Mouse (Mus musculus) limb, embryonic 13.5 days (tissue): ENCODE data around the gene Crhr2. TPM values are rescaled to one million over a fixed set of nuclear protein-coding genes. Genes with fewer than 3 reads are reported as not detected.

Source experiments
- ATAC-seq: fragments of 200-750 bp; cut with Nextera tagmentation; 2 replicates; pipeline ENCODE4 v1.8.0; 2017; ENCODE audit warnings: low read depth, moderate number of reproducible peaks, moderate TSS enrichment; ENCODE audit not compliant: low FRiP score
- H3K27ac ChIP-seq: fragments of 300-500 bp; sonication (generic); 2 replicates; pipeline ENCODE4 v1.5.1; 2015; ENCODE audit warnings: inconsistent platforms, mild to moderate bottlenecking, moderate library complexity
- H3K27me3 ChIP-seq: fragments of 300-500 bp; sonication (generic); 2 replicates; pipeline ENCODE4 v1.6.1; 2015; ENCODE audit warnings: mild to moderate bottlenecking, inconsistent platforms
- H3K36me3 ChIP-seq: fragments of 300-500 bp; sonication (generic); 2 replicates; pipeline ENCODE4 v1.6.1; 2015; ENCODE audit warnings: inconsistent platforms, mild to moderate bottlenecking, moderate library complexity
- H3K4me1 ChIP-seq: fragments of 300-500 bp; sonication (generic); 2 replicates; pipeline ENCODE4 v1.6.1; 2015; ENCODE audit warnings: inconsistent platforms
- H3K4me2 ChIP-seq: fragments of 300-500 bp; sonication (generic); replicated peaks from 2 replicates; pipeline ENCODE4 v1.6.1; 2015; ENCODE audit warnings: inconsistent platforms, mild to moderate bottlenecking, moderate library complexity
- H3K4me3 ChIP-seq: fragments of 300-500 bp; sonication (generic); 2 replicates; pipeline ENCODE4 v1.5.1; 2015; ENCODE audit warnings: moderate library complexity, mild to moderate bottlenecking, inconsistent platforms
- H3K9ac ChIP-seq: fragments of 300-500 bp; sonication (generic); 2 replicates; pipeline ENCODE4 v1.6.1; 2015; ENCODE audit warnings: mild to moderate bottlenecking, inconsistent platforms
- H3K9me3 ChIP-seq: fragments of 300-500 bp; sonication (generic); 2 replicates; pipeline ENCODE4 v1.6.1; 2016; ENCODE audit warnings: inconsistent platforms
- WGBS: fragments of 180-500 bp; shearing (Covaris S2); methylation state at CpG from one replicate; pipeline ENCODE4 v1.1.7; 2015; 5-methylcytosine and 5-hydroxymethylcytosine counted together
- polyA plus RNA-seq: library from polyadenylated mRNA; unstranded; fragments of >200 nt; fragmentation: Nextera tagmentation; extraction: Ambion mirVana; gene quantifications from 2 replicates; pipeline ENCODE4 v1.2.1, GENCODE M21; 2015

The Crhr2 gene
- polyA plus RNA-seq = 0.09 and 0.18 TPM in 2 replicates

- H3K4me3 ChIP-seq = no peak within 1 kb of the TSS
- no peak within 1 kb of the TSS for H3K4me2 ChIP-seq
- no peak within 1 kb of the TSS for H3K27ac ChIP-seq
- H3K27me3 ChIP-seq = no peaks in the 10 kb centered on the region
- no peaks in the 10 kb centered on the region for H3K9me3 ChIP-seq
- H3K4me1 ChIP-seq = peaks cover 11% of the 10 kb centered on the region
- no peaks in the 10 kb centered on the region for H3K36me3 ChIP-seq
- ATAC-seq = no peak
- H3K9ac ChIP-seq = no peak within 1 kb of the TSS
- 58% methylated on average over 10 of the region's 10 CpGs for WGBS
Measured at GRCm38 (mm10) chr6:55132794-55133193, at the start of gene Crhr2. Gene Crhr2 (minus strand): TSS chr6:55133016.

- no peaks in the 10 kb centered on the region for H3K27me3 ChIP-seq
- H3K27ac ChIP-seq = no peak overlapping the region
- H3K9ac ChIP-seq = no peak overlapping the region
- no peaks in the 10 kb centered on the region for H3K36me3 ChIP-seq
- no peak for ATAC-seq
- H3K4me1 ChIP-seq = peaks cover 6% of the 10 kb centered on the region
- H3K4me2 ChIP-seq = no peak overlapping the region
- no peak overlapping the region for H3K4me3 ChIP-seq
- H3K9me3 ChIP-seq = no peaks in the 10 kb centered on the region
- 83% methylated on average over 7 of the region's 7 CpGs for WGBS
Measured at GRCm38 (mm10) chr6:55179560-55179959, 46.7 kb upstream of the Crhr2 start.

GRCm38 (mm10) chr6:55177060-55177732 is 44.4 kb upstream of the Crhr2 start:
- Histone ChIP-seq H3K9me3 (no peaks in the 10 kb centered on the region), H3K4me3 (no peak overlapping the region), H3K36me3 (no peaks in the 10 kb centered on the region), H3K4me2 (no peak overlapping the region), H3K27me3 (no peaks in the 10 kb centered on the region), H3K4me1 (peaks cover 8% of the 10 kb centered on the region), H3K9ac (no peak overlapping the region), H3K27ac (no peak overlapping the region)
- WGBS = 51% methylated on average over 12 of the region's 12 CpGs
- no peak for ATAC-seq

GRCm38 (mm10) chr6:55175892-55176291 is 43.1 kb upstream of the Crhr2 start:
- Histone ChIP-seq H3K9me3 (no peaks in the 10 kb centered on the region), H3K4me3 (no peak overlapping the region), H3K27ac (no peak overlapping the region), H3K27me3 (no peaks in the 10 kb centered on the region), H3K4me2 (no peak overlapping the region), H3K9ac (no peak overlapping the region), H3K36me3 (no peaks in the 10 kb centered on the region), H3K4me1 (peaks cover 8% of the 10 kb centered on the region)
- 53% methylated on average over 5 of the region's 5 CpGs for WGBS
- no peak for ATAC-seq

- no peak overlapping the region for H3K9ac ChIP-seq
- H3K4me1 ChIP-seq = peaks cover 8% of the 10 kb centered on the region
- no peak overlapping the region for H3K4me2 ChIP-seq
- no peak overlapping the region for H3K4me3 ChIP-seq
- no peaks in the 10 kb centered on the region for H3K27me3 ChIP-seq
- ATAC-seq = no peak
- no peaks in the 10 kb centered on the region for H3K36me3 ChIP-seq
- 47% methylated on average over 2 of the region's 2 CpGs for WGBS
- no peak overlapping the region for H3K27ac ChIP-seq
- H3K9me3 ChIP-seq = no peaks in the 10 kb centered on the region
Measured at GRCm38 (mm10) chr6:55175456-55175855, 42.6 kb upstream of the Crhr2 start.

- Histone ChIP-seq H3K4me1 (peaks cover 8% of the 10 kb centered on the region), H3K27ac (no peak within 1 kb of the TSS), H3K27me3 (no peaks in the 10 kb centered on the region), H3K4me2 (no peak within 1 kb of the TSS), H3K9me3 (no peaks in the 10 kb centered on the region), H3K9ac (no peak within 1 kb of the TSS), H3K36me3 (no peaks in the 10 kb centered on the region), H3K4me3 (no peak within 1 kb of the TSS)
- WGBS = 70% methylated on average over 1 of the region's 1 CpGs
- no peak for ATAC-seq
Measured at GRCm38 (mm10) chr6:55174741-55175181, 41.9 kb upstream of the Crhr2 start, which contains the start of gene Inmt. Gene Inmt (minus strand): TSS chr6:55175043.

GRCm38 (mm10) chr6:55173941-55174349 is 41.1 kb upstream of the Crhr2 start:
- no peak for ATAC-seq
- Histone ChIP-seq H3K27ac (no peak overlapping the region), H3K4me3 (no peak overlapping the region), H3K9ac (no peak overlapping the region), H3K4me2 (no peak overlapping the region), H3K27me3 (no peaks in the 10 kb centered on the region), H3K9me3 (no peaks in the 10 kb centered on the region), H3K4me1 (peaks cover 8% of the 10 kb centered on the region), H3K36me3 (no peaks in the 10 kb centered on the region)
- WGBS = 46% methylated on average over 3 of the region's 3 CpGs

- Histone ChIP-seq H3K4me2 (no peak overlapping the region), H3K9me3 (no peaks in the 10 kb centered on the region), H3K4me1 (peaks cover 8% of the 10 kb centered on the region), H3K27ac (no peak overlapping the region), H3K36me3 (no peaks in the 10 kb centered on the region), H3K27me3 (no peaks in the 10 kb centered on the region), H3K4me3 (no peak overlapping the region), H3K9ac (no peak overlapping the region)
- WGBS = 66% methylated on average over 10 of the region's 10 CpGs
- no peak for ATAC-seq
Measured at GRCm38 (mm10) chr6:55173171-55173570, 40.4 kb upstream of the Crhr2 start.

GRCm38 (mm10) chr6:55171638-55172037 is 38.8 kb upstream of the Crhr2 start:
- WGBS = 59% methylated on average over 4 of the region's 4 CpGs

GRCm38 (mm10) chr6:55169818-55170217 is 37.0 kb upstream of the Crhr2 start:
- Histone ChIP-seq H3K27ac (no peak overlapping the region), H3K4me3 (no peak overlapping the region), H3K36me3 (no peaks in the 10 kb centered on the region), H3K9ac (no peak overlapping the region), H3K9me3 (no peaks in the 10 kb centered on the region), H3K4me2 (no peak overlapping the region), H3K4me1 (peaks cover 5% of the 10 kb centered on the region), H3K27me3 (0 out of 2 replicates have a peak, but pooled peaks cover 3% of the 10 kb centered on the region)
- ATAC-seq = no peak
- WGBS = 61% methylated on average over 5 of the region's 5 CpGs

More at GRCm38 (mm10) chr6:55171638-55172037, 38.8 kb upstream of the Crhr2 start:
- H3K27ac ChIP-seq = no peak overlapping the region
- H3K4me2 ChIP-seq = no peak overlapping the region
- no peaks in the 10 kb centered on the region for H3K27me3 ChIP-seq
- H3K4me3 ChIP-seq = no peak overlapping the region
- no peaks in the 10 kb centered on the region for H3K9me3 ChIP-seq
- no peak for ATAC-seq
- H3K36me3 ChIP-seq = no peaks in the 10 kb centered on the region
- no peak overlapping the region for H3K9ac ChIP-seq
- peaks cover 8% of the 10 kb centered on the region for H3K4me1 ChIP-seq

- H3K9ac ChIP-seq = no peak overlapping the region
- H3K36me3 ChIP-seq = no peaks in the 10 kb centered on the region
- WGBS = 50% methylated on average over 7 of the region's 7 CpGs
- no peaks in the 10 kb centered on the region for H3K9me3 ChIP-seq
- no peak overlapping the region for H3K4me2 ChIP-seq
- peak; percentile 61; the same call in 1 of the 2 replicates for ATAC-seq
- H3K4me3 ChIP-seq = no peak overlapping the region
- H3K4me1 ChIP-seq = no peaks in the 10 kb centered on the region
- no peak overlapping the region for H3K27ac ChIP-seq
- H3K27me3 ChIP-seq = 0 out of 2 replicates have a peak, but pooled peaks cover 3% of the 10 kb centered on the region
Measured at GRCm38 (mm10) chr6:55166777-55167463, 34.1 kb upstream of the Crhr2 start.

- Histone ChIP-seq H3K4me2 (no peak overlapping the region), H3K27ac (no peak overlapping the region), H3K9me3 (no peaks in the 10 kb centered on the region), H3K36me3 (no peaks in the 10 kb centered on the region), H3K4me1 (no peaks in the 10 kb centered on the region), H3K27me3 (0 out of 2 replicates have a peak, but pooled peaks cover 3% of the 10 kb centered on the region), H3K4me3 (no peak overlapping the region), H3K9ac (no peak overlapping the region)
- WGBS = 84% methylated on average over 8 of the region's 8 CpGs
- ATAC-seq = no peak
Measured at GRCm38 (mm10) chr6:55163046-55163584, 30.3 kb upstream of the Crhr2 start.
